Mouse (Mus musculus) liver, embryonic 14.5 days (tissue): Measurements from ENCODE around the gene Brap.

ENCODE experiments used
- CTCF ChIP-seq: IDR thresholded peaks from 2 replicates; pipeline ENCODE4 v1.5.1; 2016; ENCODE audit warnings: antibody characterized with exemption, low read depth, control low read depth
- EP300 ChIP-seq: IDR thresholded peaks from 2 replicates; pipeline ENCODE4 v1.6.1; 2016; ENCODE audit warnings: antibody characterized with exemption, low read depth

DNA sequence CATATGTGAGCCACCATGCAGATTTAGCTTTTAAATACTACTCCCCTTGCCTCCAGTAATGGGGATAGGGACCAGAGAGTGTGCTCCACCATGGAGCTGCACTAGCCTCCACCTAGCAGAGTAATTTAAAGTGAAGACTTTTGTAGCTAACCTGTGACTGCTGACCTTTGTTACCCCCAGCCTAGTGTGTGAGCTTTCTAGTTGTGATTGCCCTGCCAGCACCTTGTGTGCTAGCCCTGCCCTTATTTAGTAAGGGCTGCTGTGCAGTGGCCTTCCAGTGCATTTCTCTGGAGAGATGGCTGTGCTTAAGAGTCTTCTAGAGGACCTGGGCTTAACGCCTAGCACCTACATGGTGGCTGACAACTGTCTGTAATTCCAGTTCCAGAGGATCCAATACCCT is 64.3 kb downstream of the Brap start:
- TF ChIP-seq CTCF = no peak
- TF ChIP-seq EP300 = no peak
